Mouse (Mus musculus): ENCODE measurements around the gene Ikzf5. TPM values are rescaled to one million over a fixed set of nuclear protein-coding genes. Genes with fewer than 3 reads are reported as not detected.

Ikzf5 gene
- polyA plus RNA-seq (2014; fragmentation: Illumina TruSeq; extraction: RNeasy Lipid Tissue Mini Kit (QIAGEN cat#74804); ENCODE audit: low read depth, low replicate concordance) = 8.8 TPM

DNA sequence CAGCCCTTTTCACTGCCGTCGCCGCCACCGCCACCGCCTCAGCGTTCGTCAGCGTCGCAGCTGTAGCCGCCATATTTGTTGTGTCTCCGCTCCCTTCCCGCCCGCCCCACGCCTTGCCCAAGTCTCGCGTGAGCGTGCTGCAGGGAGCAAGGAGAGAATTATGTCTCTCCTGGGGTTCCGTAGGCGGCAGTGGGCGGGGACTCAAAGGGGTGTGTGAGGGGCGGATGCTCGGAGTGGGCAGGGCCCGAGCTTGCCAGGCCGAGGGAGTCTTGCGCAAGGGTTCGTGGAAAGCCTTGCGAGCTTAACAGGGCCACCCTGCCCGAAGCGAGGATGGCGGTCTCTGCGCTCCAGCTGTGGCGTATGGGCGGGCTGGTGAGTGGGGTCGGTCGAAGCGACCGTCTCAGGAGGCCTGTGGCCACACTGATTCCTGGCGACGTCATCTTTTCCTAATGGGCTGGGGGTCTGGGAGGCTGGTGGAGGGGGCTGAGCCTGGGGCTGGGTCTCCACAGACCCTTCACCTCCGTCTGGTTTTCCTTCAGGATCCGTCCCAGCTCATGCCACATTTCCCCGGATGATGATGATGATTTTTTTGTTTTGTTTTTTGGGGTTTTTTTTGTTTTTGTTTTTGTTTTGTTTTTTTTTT is at the start of gene Ikzf5, which contains the start of gene Acadsb:
Gene Ikzf5, minus strand, starts transcription at position 106 of the 643 bp plus-strand sequence.
Gene Acadsb, plus strand, starts transcription at position 186 of the 643 bp plus-strand sequence.

DNA sequence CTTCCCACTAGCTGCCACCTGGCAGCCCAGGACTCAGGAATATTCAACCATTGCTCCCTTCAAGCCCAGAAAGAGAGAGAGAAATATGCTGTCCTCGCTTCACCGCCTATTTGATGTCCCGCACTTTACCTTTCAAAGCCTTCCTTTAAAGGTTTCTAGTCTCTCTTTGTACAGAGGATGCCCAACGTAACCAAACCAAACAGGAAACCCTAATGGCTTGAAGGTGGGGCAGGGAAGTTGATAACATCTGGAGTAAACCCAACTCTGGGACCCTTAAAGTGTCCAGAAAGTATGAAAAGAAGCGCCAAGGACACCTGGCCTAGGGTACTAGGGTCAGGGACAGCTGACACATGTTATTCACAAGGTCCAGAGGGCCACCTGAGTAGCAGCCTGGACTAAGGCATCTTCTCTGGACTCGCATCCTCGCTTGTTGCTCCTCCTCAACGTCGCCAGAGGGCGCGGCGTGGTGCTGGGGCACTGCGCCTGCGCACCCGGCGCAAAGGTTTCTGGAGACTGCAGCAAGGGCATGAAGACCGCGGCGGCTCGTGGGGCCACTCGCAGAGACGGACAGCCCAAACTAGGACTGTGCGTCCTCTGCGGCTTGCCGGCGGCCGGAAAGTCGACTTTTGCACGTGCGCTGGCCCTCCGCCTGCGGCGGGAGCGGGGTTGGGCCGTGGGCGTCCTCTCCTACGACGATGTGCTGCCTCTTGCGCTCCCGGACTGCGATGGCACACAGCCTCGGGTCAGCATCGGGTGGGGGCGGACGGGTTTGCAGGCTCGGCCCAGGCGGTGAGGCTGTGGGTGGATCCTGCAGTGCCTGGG is 39.5 kb downstream of the Ikzf5 start, which contains the start of gene Pstk:
Gene Pstk, plus strand, starts transcription at position 494 of the 822 bp plus-strand sequence.

DNA sequence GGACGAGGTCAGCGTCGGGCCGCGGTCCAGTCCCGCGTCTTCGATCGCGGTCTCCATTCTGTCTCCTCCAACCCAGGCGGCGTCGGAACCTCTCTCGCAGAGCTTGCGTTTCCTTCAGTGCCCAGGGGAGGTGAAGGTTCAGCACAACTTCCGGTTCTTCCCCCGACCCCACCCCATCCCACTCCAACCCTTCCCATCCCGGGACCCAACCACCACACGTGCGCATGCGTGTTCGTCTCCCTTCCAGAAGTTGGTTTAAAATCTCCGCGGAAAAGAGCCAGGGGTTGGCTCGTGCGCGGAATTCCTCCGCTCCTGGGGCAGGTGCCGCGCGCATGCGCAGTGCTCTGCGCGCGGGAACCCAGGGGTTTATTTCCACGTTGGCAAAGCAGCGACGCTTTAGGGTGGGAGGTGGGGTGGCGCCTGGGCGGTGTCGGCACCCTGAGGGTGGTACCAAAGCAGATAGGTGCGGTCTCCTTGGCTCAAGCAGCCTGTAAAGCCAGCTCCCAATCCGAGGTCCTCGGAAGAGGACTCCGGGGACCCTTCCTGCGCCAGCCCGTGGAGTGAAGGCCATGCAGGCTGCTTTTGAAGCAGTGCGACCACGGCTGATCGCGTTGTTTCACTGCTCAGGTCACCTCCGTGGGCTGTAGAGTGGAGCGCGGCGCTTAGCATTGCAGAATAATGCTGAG is 47.6 kb downstream of the Ikzf5 start, which contains the start of gene 2310057M21Rik:
Gene 2310057M21Rik, minus strand, starts transcription at position 145 of the 686 bp plus-strand sequence.

Other genes with a start within 250 kb of the Ikzf5 start
- not detected for gene 5430419D17Rik, start 236.1 kb downstream of the Ikzf5 start, polyA plus RNA-seq (2014; fragmentation: Illumina TruSeq; extraction: RNeasy Lipid Tissue Mini Kit (QIAGEN cat#74804); ENCODE audit: low read depth, low replicate concordance)
- gene Cuzd1, start 88.2 kb downstream of the Ikzf5 start, polyA plus RNA-seq (2014; fragmentation: Illumina TruSeq; extraction: RNeasy Lipid Tissue Mini Kit (QIAGEN cat#74804); ENCODE audit: low read depth, low replicate concordance) = not detected
- gene Fam24b, start 81.0 kb downstream of the Ikzf5 start, polyA plus RNA-seq (2014; fragmentation: Illumina TruSeq; extraction: RNeasy Lipid Tissue Mini Kit (QIAGEN cat#74804); ENCODE audit: low read depth, low replicate concordance) = not detected
- gene Fam24a, start 76.7 kb downstream of the Ikzf5 start, polyA plus RNA-seq (2014; fragmentation: Illumina TruSeq; extraction: RNeasy Lipid Tissue Mini Kit (QIAGEN cat#74804); ENCODE audit: low read depth, low replicate concordance) = not detected
- 1.7 TPM for gene 2310057M21Rik, start 47.8 kb downstream of the Ikzf5 start, polyA plus RNA-seq (2014; fragmentation: Illumina TruSeq; extraction: RNeasy Lipid Tissue Mini Kit (QIAGEN cat#74804); ENCODE audit: low read depth, low replicate concordance)
- 19.0 TPM for gene Pstk, start 39.4 kb downstream of the Ikzf5 start, polyA plus RNA-seq (2014; fragmentation: Illumina TruSeq; extraction: RNeasy Lipid Tissue Mini Kit (QIAGEN cat#74804); ENCODE audit: low read depth, low replicate concordance)
- gene Acadsb, start 80 bp upstream of the Ikzf5 start, polyA plus RNA-seq (2014; fragmentation: Illumina TruSeq; extraction: RNeasy Lipid Tissue Mini Kit (QIAGEN cat#74804); ENCODE audit: low read depth, low replicate concordance) = 305 TPM
- not detected for gene Hmx3, start 132.3 kb upstream of the Ikzf5 start, polyA plus RNA-seq (2014; fragmentation: Illumina TruSeq; extraction: RNeasy Lipid Tissue Mini Kit (QIAGEN cat#74804); ENCODE audit: low read depth, low replicate concordance)
- gene Hmx2, start 138.3 kb upstream of the Ikzf5 start, polyA plus RNA-seq (2014; fragmentation: Illumina TruSeq; extraction: RNeasy Lipid Tissue Mini Kit (QIAGEN cat#74804); ENCODE audit: low read depth, low replicate concordance) = not detected
- gene Bub3, start 149.7 kb upstream of the Ikzf5 start, polyA plus RNA-seq (2014; fragmentation: Illumina TruSeq; extraction: RNeasy Lipid Tissue Mini Kit (QIAGEN cat#74804); ENCODE audit: low read depth, low replicate concordance) = 11.5 TPM